Mouse (Mus musculus) C2C12 (cell line): ENCODE data around the gene Gm42420.

ENCODE experiments used
- CTCF ChIP-seq: IDR thresholded peaks from one replicate; pipeline ENCODE4 v1.5.1; 2011; ENCODE audit not compliant: control insufficient read depth, insufficient read depth, insufficient read length
- USF1 ChIP-seq: IDR thresholded peaks from one replicate; pipeline ENCODE4 v1.6.1; 2011; ENCODE audit warnings: low read depth, mild to moderate bottlenecking, control low read depth, moderate library complexity

DNA sequence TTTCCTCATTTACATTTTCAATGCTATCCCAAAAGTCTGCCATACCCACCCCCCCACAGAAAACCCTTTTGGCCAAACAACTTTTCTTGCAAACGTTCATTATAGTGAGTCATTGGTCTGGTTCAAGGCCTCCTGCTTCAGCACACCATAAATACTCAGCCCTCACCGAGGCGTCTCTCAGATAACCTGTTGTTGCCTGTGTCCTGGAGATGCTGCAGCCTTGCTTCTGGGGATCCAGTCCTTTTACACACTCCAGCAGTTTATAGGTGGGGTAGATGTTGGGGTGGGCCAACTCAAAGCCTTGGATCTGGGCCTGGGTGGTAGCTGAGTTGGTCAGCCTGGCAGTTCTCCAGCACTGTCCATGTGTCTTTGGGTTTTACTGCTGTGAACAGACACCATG lies 15.1 kb upstream of the Gm42420 start:
- no peak for TF ChIP-seq USF1
- no peak for TF ChIP-seq CTCF
